In the genomic region with DNA sequence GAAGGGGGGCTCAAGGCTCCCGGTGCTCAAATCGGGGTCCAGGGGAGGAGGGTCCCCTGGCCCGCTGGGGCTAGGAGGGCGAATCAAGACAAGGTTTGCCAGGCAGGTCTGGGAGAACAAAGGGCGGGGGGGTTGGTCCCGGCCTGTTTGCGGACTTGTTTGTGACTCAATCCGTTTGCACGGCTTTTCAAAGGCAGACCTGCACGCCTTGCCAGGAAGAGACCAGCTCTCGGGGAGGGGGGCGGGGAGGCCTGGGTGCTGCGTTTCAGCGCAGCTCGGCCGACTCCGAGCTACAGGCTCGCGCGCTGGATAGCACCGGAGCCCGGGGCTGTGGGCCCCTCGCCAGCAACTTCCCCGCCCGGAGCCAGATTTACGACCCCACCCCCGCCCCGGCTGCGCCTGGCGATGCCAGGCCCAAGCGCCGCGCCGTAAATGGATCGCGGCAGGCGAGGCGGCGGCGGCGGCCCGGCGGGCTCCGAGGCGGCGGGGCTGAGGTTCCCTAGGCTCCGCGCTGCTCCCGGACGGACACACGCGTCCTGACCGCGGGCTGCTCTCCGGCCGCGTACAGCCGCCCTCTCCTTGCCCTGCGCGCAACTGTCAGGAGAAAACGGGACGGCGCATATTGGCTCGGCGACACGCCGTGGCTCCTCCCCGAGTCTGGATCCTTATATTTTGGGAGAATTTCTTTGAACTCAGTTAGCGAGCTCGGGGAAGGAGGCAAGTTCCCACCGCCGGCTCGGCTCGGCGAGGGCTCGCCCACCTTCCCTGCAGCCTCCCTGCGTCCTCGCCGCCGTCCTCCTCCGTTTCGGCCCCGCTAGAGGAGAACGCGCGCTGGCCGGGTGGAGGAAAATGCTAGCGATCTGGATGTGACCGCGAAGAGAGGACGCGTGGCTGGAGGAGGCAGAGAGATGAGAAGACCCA, we compare ENCODE assay signal across 8 mouse cellular contexts. TPM values are rescaled to one million over a fixed set of nuclear protein-coding genes. Genes with fewer than 3 reads are reported as not detected.
A peak's percentile ranks its signal among the peaks of the same experiment; 100 is the strongest.
DNase-seq lines count a peak whose midpoint lies in the region; ATAC-seq lines count a peak whose summit lies in the region.

A gene (plus strand): TSS at position 695 of the 921 bp plus-strand sequence.

- under 1% methylated on average over 90 of the region's 92 CpGs for WGBS in forebrain, embryonic 16.5 days
- under 1% methylated on average over 92 of the region's 92 CpGs for whole genome bisulfite sequencing in hindbrain, embryonic 10.5 days
- under 1% methylated on average over 92 of the region's 92 CpGs for WGBS in lung, embryonic 16.5 days

- peak; percentile 53 for ATAC-seq in forebrain, embryonic 16.5 days
- peak; percentile 64 for ATAC-seq in lung, embryonic 16.5 days (ENCODE audit: low read depth)
- ATAC-seq in inflammation-experienced regulatory T-cells, adult 6 months: no peak

- peaks cover 9% of the 10 kb centered on the region; the same call in 1 of the 2 replicates for H3K27me3 ChIP-seq in forebrain, embryonic 16.5 days (replicated peaks; ENCODE audit: control insufficient read depth, insufficient read depth, low read length)
- H3K27me3 ChIP-seq in hindbrain, embryonic 10.5 days (ENCODE audit: insufficient read depth, poor library complexity, severe bottlenecking): peaks cover 54% of the 10 kb centered on the region
- peaks cover 32% of the 10 kb centered on the region for H3K27me3 ChIP-seq in lung, embryonic 16.5 days (ENCODE audit: control insufficient read depth, insufficient read depth, low read depth, low read length)

- peak; percentile 75 for DNase-seq in NIH3T3 (ENCODE audit: low read depth)
- peak; percentile 62 for DNase-seq in cerebellum, adult 11 months
- DNase-seq in hindbrain, embryonic 10.5 days (ENCODE audit: low spot score): peak; percentile 76
- peak; percentile 27 for DNase-seq in layer of hippocampus, adult 9-11 months
- peak; percentile 48 for DNase-seq in right cerebral cortex, adult 18-20 months

- H3K4me2 ChIP-seq in forebrain, embryonic 16.5 days (ENCODE audit: low read length): peak within 1 kb of the TSS; percentile 93
- H3K4me2 ChIP-seq in lung, embryonic 16.5 days (ENCODE audit: low read depth, low read length): peak within 1 kb of the TSS; percentile 83

- H3K9ac ChIP-seq in forebrain, embryonic 16.5 days (replicated peaks; ENCODE audit: low read depth, low read length): peak within 1 kb of the TSS; percentile 68
- peak within 1 kb of the TSS; percentile 67 for H3K9ac ChIP-seq in lung, embryonic 16.5 days (ENCODE audit: low read length)

- no peaks in the 10 kb centered on the region for H3K9me3 ChIP-seq in forebrain, embryonic 16.5 days (ENCODE audit: control insufficient read depth, low read length)
- no peaks in the 10 kb centered on the region for H3K9me3 ChIP-seq in hindbrain, embryonic 10.5 days
- no peaks in the 10 kb centered on the region for H3K9me3 ChIP-seq in lung, embryonic 16.5 days (ENCODE audit: control insufficient read depth, low read length)

- peak within 1 kb of the TSS; percentile 26 for H3K27ac ChIP-seq in forebrain, embryonic 16.5 days (ENCODE audit: low read length)
- peak within 1 kb of the TSS; percentile 83 for H3K27ac ChIP-seq in hindbrain, embryonic 10.5 days
- peak within 1 kb of the TSS; percentile 46; the same call in 1 of the 2 replicates for H3K27ac ChIP-seq in lung, embryonic 16.5 days (ENCODE audit: low read length)

- peak within 1 kb of the TSS; percentile 74 for H3K4me3 ChIP-seq in forebrain, embryonic 16.5 days (replicated peaks; ENCODE audit: low read length)
- H3K4me3 ChIP-seq in hindbrain, embryonic 10.5 days: peak within 1 kb of the TSS; percentile 68
- peak within 1 kb of the TSS; percentile 68 for H3K4me3 ChIP-seq in lung, embryonic 16.5 days (ENCODE audit: low read length)

- H3K4me1 ChIP-seq in forebrain, embryonic 16.5 days (replicated peaks; ENCODE audit: control insufficient read depth, insufficient read depth, low read length): peaks cover 24% of the 10 kb centered on the region
- H3K4me1 ChIP-seq in hindbrain, embryonic 10.5 days (replicated peaks): peaks cover 40% of the 10 kb centered on the region
- peaks cover 25% of the 10 kb centered on the region for H3K4me1 ChIP-seq in lung, embryonic 16.5 days (replicated peaks; ENCODE audit: control insufficient read depth, insufficient read depth, low read length)

- H3K36me3 ChIP-seq in forebrain, embryonic 16.5 days (ENCODE audit: control insufficient read depth, insufficient read depth): no peaks in the 10 kb centered on the region
- no peaks in the 10 kb centered on the region for H3K36me3 ChIP-seq in hindbrain, embryonic 10.5 days
- H3K36me3 ChIP-seq in lung, embryonic 16.5 days (ENCODE audit: control insufficient read depth, insufficient read depth, low read length): no peaks in the 10 kb centered on the region

RNA-seq across cellular contexts. Expression of the gene that starts here (rescaled TPM):
- 4.7 and 5.3 TPM in 2 replicates for polyA plus RNA-seq in forebrain, embryonic 16.5 days (2015; fragmentation: Nextera tagmentation; extraction: Ambion mirVana)
- 4.6 and 4.9 TPM in 2 replicates for polyA plus RNA-seq in hindbrain, embryonic 10.5 days (2016; fragmentation: Nextera tagmentation; extraction: Ambion mirVana)
- 0.68 and 0.97 TPM in 2 replicates for polyA plus RNA-seq in lung, embryonic 16.5 days (2015; fragmentation: Nextera tagmentation; extraction: Ambion mirVana)
- not detected for polyA plus RNA-seq in inflammation-experienced regulatory T-cells, adult 6 months (2017; shearing (Covaris generic))

Comparison
In these comparisons a context has a peak if more than half of its experiments do, and no peak if none do; other contexts are left out.
1. Peak in ATAC-seq, H3K4me3 ChIP-seq, H3K27ac ChIP-seq, H3K9ac ChIP-seq and H3K4me2 ChIP-seq in lung, embryonic 16.5 days; RNA of the gene not detected or under 1 TPM.
2. H3K27ac ChIP-seq: peak in every context shown above with its lines; median percentile 83 in hindbrain, embryonic 10.5 days; 46 in lung, embryonic 16.5 days; 26 in forebrain, embryonic 16.5 days.